Mouse (Mus musculus) A20 (cell line): ENCODE measurements around the gene C130050O18Rik.

Experiments
- DNase-seq: peaks from one replicate; pipeline ENCODE4 v3.0.0-alpha.2; 2011; ENCODE audit warnings: low read depth, low spot score

Gene C130050O18Rik

DNA sequence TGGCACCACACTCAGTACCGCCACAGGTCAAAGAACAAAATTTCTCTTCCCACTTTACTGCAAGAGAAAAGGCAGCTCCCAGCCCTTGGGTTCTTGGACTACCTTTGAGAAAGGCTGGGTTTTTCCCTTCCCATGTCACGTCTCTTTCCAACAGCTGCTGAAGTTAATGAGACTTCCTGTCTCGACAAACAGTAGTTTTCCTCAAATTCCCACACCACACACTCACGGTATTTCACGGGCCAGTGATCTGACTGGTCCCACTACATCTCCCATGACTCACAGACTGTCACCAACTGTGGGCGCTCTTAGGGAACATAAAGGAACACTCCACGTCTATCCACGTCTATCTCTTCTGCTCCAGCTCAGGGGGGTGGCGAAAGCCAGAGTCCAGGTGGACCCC, 20.1 kb downstream of the C130050O18Rik start:
- DNase-seq: no peak

- DNase-seq: no peak
Measured at GRCm38 (mm10) chr5:139427001-139427400, 21.9 kb downstream of the C130050O18Rik start.

- DNase-seq: no peak
Measured at GRCm38 (mm10) chr5:139427989-139428388, 22.9 kb downstream of the C130050O18Rik start.

DNA sequence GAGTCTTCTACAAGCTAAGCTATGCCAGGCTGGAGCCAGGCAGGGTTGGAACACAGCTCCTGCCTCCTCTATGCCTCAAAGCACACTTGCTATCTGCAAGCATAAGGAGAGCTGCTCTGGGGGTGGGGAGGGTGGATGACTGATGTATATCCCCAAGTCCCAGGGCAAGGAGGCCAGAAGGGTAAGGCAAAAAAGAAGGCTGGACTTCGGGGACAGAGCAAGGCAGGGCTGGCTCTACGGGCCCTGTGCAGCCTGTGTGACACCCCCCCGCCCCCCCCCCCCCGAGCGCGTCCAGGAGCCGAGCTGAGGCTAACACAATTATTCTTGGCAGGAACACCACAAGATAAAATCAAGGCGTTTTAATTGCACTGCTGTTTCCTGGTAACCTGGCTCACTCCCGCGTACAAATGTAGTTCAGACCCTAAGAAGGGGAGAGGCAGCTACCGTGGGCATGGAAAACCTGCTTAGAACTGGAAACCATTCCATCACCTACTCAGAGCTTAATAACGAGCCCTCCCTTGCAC, 24.8 kb downstream of the C130050O18Rik start:
- no peak for DNase-seq

DNA sequence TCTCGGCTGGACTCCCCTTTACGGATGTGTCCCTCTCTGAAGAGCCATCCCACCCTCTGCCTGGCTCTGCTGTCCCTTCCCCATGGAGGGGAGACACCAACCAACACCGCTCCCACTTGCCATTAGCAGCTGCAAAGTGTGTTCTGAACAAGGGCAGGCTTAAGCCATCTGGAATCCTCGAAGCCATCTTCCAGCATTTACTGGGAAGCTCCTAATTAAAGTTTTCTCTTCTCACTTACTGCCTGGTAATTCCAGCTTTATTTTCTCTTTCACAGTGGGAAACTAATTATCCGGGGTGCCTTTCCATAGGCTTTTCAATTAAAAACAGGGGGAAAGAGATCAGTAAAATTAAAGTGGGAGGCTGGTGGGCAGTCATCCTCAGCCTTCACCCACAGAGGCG, 27.3 kb downstream of the C130050O18Rik start:
- DNase-seq: no peak

GRCm38 (mm10) chr5:139432747-139433508, 27.8 kb downstream of the C130050O18Rik start:
- no peak for DNase-seq

DNA sequence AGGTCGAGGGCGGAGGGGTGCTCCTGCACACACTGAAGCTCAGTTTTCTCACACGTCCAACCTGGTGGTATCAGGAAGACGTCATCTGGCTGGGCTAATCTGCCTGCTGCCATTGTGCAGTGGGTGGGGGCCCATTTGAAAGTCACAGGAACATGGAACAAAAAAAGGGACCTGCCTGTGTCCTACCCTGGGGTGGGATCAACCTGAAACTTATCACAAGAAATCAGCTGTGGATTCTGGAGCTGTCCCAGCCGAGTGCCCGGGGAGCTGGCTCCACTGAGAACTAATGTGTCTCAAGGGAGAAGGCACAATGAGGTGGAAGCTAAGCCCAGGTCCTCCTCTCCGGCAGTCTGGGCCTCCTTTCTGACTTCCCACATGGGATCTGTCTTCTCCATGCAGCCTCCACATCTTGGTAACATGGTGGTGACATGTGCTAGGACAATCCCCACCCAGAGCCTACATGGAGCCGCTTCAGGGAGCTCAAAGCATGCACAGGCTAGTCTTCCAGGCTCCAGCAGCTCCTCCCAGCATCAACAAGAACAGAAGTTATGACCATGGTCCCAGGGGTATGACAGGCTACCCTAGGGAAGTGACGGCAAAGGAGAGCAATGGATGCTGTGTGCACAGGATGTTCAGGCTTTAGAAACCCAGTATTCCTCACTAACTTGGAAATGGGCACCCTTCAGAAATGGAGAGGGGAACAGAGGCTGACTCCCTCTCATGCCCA, 28.9 kb downstream of the C130050O18Rik start:
- DNase-seq: no peak

DNA sequence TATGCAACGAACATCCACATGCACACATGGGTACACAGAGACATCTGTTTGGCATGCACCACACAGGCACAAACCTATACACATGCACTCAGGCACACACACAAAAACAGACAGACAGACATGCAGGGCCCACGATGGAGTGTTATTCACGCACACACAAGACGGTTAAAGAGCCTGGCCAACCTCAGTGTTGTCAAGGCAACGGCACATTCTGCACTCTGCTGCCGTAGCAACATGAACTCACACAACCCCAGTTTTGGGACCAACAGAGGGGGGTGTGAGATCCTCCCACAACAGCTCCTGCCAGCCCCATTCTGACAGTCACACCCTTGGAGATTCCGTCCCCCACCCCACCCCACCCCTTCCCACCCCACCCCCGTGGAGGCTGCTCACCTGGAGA, 29.9 kb downstream of the C130050O18Rik start:
- no peak for DNase-seq

GRCm38 (mm10) chr5:139437769-139438168, 32.7 kb downstream of the C130050O18Rik start:
- no peak for DNase-seq

- no peak for DNase-seq
Measured at GRCm38 (mm10) chr5:139438440-139438839, 33.4 kb downstream of the C130050O18Rik start.

DNA sequence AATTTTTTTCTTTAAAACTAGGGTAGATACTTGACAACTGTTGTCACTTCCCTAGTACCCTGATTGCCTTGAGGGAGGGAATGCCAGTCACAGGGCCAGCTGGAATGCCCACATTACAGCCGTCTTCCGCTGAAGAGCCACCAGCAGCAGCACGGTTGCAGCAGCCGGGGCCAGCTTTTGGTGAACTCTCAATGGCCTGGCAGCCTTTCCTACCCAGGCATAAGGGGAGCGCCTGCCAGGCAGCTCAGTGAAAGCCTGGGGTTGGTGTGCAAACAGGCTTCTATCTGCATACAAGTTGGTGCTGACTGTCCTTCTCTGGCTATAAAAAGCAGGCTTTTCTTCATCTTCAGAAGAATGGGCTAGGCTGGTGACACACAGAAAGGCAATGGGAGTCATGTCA, 35.4 kb downstream of the C130050O18Rik start:
- no peak for DNase-seq

DNA sequence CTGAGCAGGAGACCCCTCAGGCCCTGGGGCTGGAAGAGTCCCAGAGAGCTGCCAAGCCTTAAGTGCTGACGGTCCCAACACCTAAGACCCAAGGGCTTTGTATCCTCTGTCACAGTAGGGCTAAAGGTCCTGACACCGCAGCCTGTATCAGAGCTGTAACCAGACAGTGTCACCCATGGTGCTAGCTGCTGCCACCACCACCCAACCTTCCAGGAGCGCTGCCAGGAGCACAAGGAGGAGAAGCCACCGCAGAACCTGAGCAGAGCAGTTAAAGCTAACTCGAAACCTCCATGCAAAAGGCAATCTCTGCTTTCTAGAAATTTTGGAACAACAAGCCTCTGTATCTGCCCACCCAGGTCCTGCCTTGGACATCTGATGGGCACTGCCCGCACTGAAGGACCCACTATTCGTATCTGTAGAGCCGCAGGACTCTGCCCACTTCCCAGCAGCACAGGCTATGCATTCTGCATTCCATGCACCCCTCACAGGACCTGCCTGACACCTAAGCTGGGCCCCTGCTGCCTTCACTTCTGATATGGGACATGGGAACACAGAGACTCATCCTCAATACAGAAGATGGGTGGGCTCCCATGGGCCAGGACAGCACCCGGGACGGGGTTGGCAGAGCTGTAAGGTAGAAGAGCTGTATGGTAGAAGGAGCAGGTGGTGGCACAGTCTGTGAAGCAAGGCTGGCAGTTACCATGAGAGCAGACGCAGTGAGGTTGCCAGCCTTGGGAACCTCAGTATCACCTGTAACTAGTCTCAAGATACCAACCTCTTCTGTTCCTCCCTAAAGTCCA, 36.0 kb downstream of the C130050O18Rik start:
- DNase-seq: no peak

DNA sequence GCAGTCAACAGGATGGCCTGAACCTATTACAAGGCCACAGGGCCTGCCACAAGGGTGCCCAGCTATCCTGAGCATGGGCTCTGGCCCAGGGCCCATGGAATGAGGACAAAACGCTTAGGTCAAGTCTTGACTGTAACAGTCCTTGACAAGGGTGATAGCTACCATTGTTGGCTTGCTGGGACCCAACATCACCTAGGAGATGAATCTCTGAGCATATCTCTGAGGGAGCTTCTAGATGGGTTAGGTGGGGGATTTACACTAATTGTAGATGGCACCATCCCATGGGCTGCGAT, 36.6 kb downstream of the C130050O18Rik start:
- no peak for DNase-seq

- no peak for DNase-seq
Measured at GRCm38 (mm10) chr5:139442428-139442827, 37.3 kb downstream of the C130050O18Rik start.

DNA sequence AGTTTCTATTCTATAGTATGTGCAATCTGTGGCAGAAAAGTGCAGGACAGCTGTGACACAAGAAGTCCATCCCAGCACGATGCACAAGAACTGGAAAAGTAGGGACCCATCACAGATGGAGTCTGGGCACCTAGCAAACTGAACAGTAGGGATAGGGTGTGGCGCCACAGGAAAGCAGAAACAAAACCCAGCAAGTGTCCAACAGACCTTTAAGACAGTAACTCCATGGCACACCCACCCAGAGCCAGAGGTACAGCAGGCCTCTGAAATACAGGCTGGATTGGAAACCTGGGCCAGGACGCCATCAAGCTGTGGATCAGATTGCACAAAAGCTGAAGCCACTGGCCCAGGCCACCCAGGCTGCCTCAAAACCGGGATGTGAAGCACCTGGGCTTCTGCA, 37.9 kb downstream of the C130050O18Rik start:
- no peak for DNase-seq

DNA sequence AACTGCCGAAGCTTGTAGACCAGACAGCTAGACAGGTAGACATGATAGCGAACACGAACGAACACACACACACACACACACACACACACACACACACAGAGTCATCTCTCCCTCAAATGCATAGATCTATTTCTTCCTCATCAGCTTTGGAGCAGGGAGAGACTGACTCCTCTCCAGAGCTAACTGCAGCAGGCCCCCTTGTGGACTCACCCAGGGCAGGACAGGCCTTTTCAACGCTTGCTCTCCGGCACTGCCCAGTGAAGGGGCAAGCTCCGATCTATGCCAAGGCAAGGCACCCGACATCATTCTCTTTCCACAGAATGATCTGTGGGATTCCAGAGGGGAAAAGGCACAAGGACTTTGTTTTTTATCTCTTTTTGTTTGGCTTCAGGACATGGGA, 40.2 kb downstream of the C130050O18Rik start:
- DNase-seq: no peak

GRCm38 (mm10) chr5:139448025-139448424, 42.9 kb downstream of the C130050O18Rik start:
- DNase-seq: no peak

DNA sequence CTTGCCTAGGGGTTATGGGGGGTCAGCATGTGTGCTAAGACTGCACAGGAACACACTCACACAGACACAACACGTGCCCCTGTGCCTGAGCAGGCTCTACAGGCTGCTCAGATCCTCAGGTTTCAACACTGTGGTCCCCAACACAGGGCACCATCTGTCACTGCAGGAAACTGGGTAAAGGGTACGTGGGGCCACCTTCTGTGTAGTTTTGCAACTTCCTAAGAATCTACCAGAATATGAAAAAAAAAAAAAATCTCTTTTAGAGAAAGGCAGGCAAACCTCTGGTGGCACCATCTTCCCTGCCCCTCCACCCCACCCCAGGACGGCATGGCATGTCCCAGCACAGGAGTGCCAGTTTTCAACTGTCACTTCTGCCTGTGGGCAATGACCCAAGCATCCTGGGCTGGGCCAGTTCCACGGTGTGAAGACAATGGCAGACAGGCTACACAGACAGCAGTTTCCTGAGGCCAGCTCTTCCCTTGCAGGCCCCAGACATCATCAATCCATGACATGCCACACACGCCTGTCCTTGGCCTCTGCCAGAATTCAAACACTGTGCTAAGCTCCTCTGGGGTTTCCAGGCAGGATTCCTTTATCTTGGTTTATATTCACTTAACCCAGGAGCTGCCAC, 44.2 kb downstream of the C130050O18Rik start:
- no peak for DNase-seq

DNA sequence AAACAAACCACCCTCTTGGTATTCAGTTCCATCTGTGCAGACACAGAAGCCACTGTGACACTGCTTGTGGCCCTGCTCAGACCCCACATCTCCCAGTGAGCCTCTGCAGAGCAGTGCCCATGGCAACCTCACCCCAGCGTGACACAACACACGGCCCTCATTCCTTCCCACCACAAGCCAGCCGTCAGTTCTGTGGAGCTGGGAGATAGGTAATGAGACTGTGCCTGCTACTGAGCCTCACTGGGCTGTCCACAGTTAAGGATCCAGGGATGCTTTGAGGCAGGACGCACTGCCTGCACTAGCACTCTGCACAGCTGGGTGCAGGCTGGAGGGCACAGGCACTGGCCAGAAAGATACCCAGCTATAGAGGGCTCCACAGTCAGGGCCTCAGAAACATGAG, 44.8 kb downstream of the C130050O18Rik start:
- no peak for DNase-seq

- no peak for DNase-seq
Measured at GRCm38 (mm10) chr5:139453031-139453430, 48.0 kb downstream of the C130050O18Rik start.

GRCm38 (mm10) chr5:139455166-139455565, 50.1 kb downstream of the C130050O18Rik start:
- no peak for DNase-seq

DNA sequence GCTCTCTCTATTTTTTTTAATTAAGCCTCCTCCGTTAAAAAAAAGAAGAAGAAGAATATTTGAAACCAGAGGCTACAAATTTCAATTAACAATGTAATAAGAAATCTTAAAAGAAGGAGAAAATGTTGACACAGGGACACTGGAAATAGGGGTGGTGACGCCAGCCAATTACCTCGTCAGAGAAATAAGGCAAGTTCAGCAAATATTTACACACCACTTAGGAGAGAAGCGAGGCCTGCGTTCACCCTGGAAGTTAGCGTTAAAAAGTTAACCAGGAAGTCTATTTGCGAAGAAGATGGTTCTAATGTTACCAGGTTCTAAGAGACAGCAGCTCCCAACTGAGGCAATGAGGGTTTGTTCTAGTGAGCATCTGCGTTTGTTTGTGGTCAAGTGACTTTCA, 52.2 kb downstream of the C130050O18Rik start:
- no peak for DNase-seq
